Mouse (Mus musculus) brain, embryonic 14.5 days (tissue): Measurements from ENCODE around the gene Arhgef1.

Experiments used
- CTCF ChIP-seq: fragments of 200-500 bp; IDR thresholded peaks from 2 replicates; pipeline ENCODE4 v1.5.1; 2012; ENCODE audit warnings: inconsistent platforms, mild to moderate bottlenecking, moderate library complexity, borderline replicate concordance; ENCODE audit not compliant: insufficient read depth, insufficient read length; ENCODE audit errors: extremely low read depth
- POLR2A ChIP-seq: fragments of 200-500 bp; IDR thresholded peaks from 2 replicates; pipeline ENCODE4 v1.6.1; 2012; ENCODE audit warnings: mild to moderate bottlenecking, inconsistent platforms, borderline replicate concordance; ENCODE audit not compliant: poor library complexity, insufficient read depth, insufficient read length, severe bottlenecking; ENCODE audit errors: extremely low read depth

GRCm38 (mm10) chr7:24974893-24975595 lies 72.3 kb downstream of the Arhgef1 start:
- TF ChIP-seq CTCF (peak; percentile 77; the same call in 1 of the 2 replicates), POLR2A (no peak)
